19 mouse cellular contexts compared by ENCODE assay signal in genomic region chr17:63273353-63273752, GRCm38 (mm10).
"Had no signal": no experiment of that assay in that cellular context is flagged by ENCODE, and none has a peak within 500 bp of the region (broad histone marks: within the 10 kb centered on the region; RNA-seq: fewer than 3 reads in every experiment).

No protein-coding gene starts in this region.

- H3K27me3 ChIP-seq: limb, embryonic 12.5 days; limb, embryonic 15.5 days; midbrain, embryonic 12.5 days; midbrain, embryonic 15.5 days; stomach, embryonic 15.5 days had no signal

- H3K27ac ChIP-seq: limb, embryonic 12.5 days; limb, embryonic 15.5 days; liver, embryonic 14.5 days; macrophage; midbrain, embryonic 12.5 days; midbrain, embryonic 15.5 days; stomach, embryonic 15.5 days had no signal

- DNase-seq: kidney, adult 18-20 months; kidney, adult 9 months; kidney, postnatal 14 days; kidney, postnatal 4 days; liver, postnatal 0 days; lung, embryonic 14.5 days; retina, postnatal 1 day; right cerebral cortex, postnatal 25 days; spleen, adult 18-20 months; thymus, postnatal 25 days had no signal

- H3K9ac ChIP-seq: limb, embryonic 12.5 days; limb, embryonic 15.5 days; liver, embryonic 14.5 days; liver, postnatal 0 days; lung, embryonic 14.5 days; midbrain, embryonic 12.5 days; midbrain, embryonic 15.5 days; stomach, embryonic 15.5 days had no signal

- H3K4me1 ChIP-seq: stomach, embryonic 15.5 days had no signal

- H3K9me3 ChIP-seq: limb, embryonic 12.5 days; limb, embryonic 15.5 days; midbrain, embryonic 12.5 days; midbrain, embryonic 15.5 days; stomach, embryonic 15.5 days had no signal

- H3K4me3 ChIP-seq: limb, embryonic 12.5 days; limb, embryonic 15.5 days; midbrain, embryonic 12.5 days; midbrain, embryonic 15.5 days; stomach, embryonic 15.5 days had no signal

- H3K4me2 ChIP-seq: limb, embryonic 12.5 days; limb, embryonic 15.5 days; liver, embryonic 11.5 days; lung, embryonic 14.5 days; midbrain, embryonic 12.5 days; midbrain, embryonic 15.5 days; stomach, embryonic 15.5 days had no signal

- ATAC-seq: liver, postnatal 0 days; lung, postnatal 0 days; midbrain, embryonic 15.5 days had no signal

- H3K36me3 ChIP-seq: limb, embryonic 12.5 days; limb, embryonic 15.5 days; midbrain, embryonic 12.5 days; midbrain, embryonic 15.5 days; stomach, embryonic 15.5 days had no signal
